Mouse (Mus musculus): ENCODE measurements at regions not wholly inside any gene's neighbourhood (a gene's known extent, or its start where the extent isn't known, plus 50 kb on each side); places are given as distances from the start of the nearest gene placed in this dataset.

DNA sequence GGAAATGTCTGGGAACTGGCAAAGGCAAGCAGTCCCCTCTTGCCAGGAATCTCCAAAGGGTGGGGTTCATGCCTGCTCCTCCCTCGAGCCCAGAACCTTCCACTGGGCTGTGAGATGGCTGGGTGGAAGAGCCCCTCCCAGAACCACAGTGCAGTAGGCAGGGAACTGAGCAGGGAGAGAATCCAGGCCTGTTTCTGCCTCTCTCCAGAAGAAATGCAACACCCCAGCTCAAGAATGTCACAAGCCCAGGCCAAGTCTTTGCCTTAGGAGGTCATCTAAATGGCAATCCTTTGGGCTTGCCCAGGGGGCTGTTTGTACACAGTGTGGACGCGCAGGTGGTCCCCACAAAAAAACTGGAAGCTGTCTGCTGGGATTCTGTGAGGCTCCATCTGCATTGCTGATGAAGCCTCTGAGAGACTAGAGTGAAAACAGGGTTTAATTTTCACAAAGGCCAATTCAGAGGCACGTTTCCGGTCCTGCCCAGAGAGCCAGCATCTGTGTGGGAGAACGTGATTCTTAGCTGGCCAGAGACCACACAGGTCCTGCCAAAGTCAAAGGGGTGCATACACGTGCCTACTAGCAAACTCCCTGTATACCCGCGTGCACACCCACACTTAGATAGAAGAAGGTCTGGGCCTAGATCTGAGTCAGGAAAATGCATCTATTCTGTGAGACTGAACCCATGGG lies 129.0 kb downstream of the Hmg20a start:
- DNase-seq (ENCODE audit: extremely low spot score in 1 of 2, low spot score in 1 of 2), result no peak

DNA sequence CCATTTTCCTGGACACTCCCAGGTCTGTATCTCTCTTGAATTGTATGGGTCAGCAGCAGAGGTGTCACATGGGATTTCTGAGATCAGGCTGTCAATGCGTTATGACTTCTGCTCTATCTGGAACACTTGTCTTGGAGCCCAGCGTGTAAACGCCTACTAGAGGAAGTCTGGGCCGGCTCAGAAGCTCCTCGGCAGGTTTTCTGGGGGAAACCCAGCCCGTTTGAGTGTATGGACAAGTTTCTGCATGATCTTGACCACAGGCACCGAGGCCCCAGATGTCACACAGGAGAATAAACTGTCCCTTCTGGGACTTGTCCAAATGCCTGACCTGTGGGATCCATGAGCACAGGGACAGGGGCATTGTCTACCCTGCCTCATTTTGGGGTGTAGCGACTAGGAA lies 131.4 kb downstream of the Hmg20a start:
- no peak for DNase-seq (ENCODE audit: extremely low spot score in 1 of 2, low spot score in 1 of 2)

DNA sequence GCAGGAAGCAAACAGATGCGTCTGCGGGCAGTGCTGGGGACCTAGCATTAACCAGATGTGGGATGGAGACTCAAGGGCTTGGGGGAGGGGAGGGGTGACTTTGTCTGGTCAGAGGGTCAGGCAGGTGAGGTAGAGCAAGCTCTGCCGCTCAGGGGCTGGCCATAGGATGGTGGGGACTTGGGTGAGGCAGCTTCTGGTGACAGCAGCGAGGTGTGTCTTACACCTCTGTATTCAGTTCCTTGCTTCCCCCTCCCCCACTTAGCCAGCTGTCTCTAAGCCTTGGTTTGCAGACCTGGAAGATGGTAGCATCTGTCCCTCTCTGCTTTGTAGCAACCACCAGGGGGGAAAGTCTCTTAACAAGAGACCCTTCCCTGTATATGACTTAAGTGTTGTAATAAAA lies 131.8 kb downstream of the Hmg20a start:
- no peak for DNase-seq (ENCODE audit: extremely low spot score in 1 of 2, low spot score in 1 of 2)

GRCm38 (mm10) chr9:56551376-56552186 lies 133.2 kb downstream of the Hmg20a start:
- no peak for DNase-seq (ENCODE audit: extremely low spot score in 1 of 2, low spot score in 1 of 2)

DNA sequence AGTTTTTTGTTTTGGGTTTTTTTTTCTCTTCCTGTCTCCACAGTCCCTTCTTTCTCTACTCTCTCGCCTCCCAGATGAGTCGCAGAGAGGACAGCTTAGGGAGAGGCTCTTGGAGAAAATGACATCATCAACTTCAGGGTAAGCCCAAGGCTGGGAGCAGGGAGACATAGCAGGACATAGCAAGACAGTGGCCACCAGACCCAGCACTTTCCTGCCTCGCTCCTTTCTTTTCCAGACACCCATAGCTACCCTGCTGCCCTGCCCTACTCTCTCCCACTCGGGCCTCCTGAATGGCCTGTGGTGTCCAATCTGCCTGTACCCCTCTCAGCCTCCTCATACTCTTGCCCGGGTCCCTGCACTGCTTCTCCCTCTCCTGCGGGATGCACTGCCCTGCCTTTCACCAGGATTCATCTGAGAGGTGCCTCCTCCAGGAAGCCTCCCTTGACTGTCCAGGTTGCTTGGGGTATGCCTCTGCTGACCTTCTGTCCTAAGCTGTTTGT lies 133.8 kb downstream of the Hmg20a start:
- DNase-seq (ENCODE audit: extremely low spot score in 1 of 2, low spot score in 1 of 2), result no peak

- DNase-seq (ENCODE audit: extremely low spot score in 1 of 2, low spot score in 1 of 2), result peak; percentile 62 to 77
These were observed 134.4 kb downstream of the Hmg20a start for GRCm38 (mm10) chr9:56552766-56553165.

DNA sequence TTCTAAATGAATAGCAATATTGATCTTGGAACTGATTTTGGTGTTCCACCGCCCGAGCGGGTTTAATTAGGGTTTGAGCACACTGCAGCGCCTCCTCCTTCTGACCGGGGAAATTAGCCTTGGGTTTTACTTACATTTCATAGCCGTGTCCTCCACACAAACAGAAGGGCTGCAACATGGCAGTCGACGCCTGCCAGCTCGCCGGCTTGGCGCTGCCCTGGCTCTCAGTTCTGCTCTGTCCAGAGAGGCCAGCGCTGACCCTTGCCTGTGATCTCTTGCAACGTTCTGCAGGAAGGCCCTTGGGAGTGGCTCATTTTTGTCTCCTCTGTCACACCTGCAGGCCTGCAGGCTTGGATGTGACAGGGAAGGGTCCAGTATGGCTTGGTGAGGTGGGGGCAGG lies 135.2 kb downstream of the Hmg20a start:
- DNase-seq (ENCODE audit: extremely low spot score in 1 of 2, low spot score in 1 of 2), result no peak

- no peak for DNase-seq (ENCODE audit: extremely low spot score in 1 of 2, low spot score in 1 of 2)
These were observed 135.7 kb downstream of the Hmg20a start for GRCm38 (mm10) chr9:56554096-56554495.

GRCm38 (mm10) chr9:56559618-56560144 lies 141.3 kb downstream of the Hmg20a start:
- DNase-seq (ENCODE audit: extremely low spot score in 1 of 2, low spot score in 1 of 2), result no peak

DNA sequence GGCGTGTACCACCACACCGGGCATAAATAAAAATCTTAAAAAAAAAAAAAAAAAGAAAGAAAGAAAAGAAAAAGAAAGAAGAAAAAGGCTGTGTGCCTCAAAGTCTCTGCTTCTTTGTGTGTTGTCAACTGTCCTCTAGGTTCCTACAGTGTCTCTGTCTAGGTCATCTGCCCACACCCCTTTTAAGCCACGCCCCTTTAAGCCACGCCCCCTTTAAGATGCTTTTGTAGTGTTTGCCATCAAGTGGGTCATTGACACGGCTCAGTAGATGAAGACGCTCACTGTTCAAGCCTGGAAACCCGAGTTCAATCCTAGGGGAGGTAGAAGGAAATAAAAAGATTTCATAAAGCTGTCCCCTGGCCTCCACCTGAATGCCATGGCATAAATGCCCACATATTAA lies 144.0 kb downstream of the Hmg20a start:
- no peak for DNase-seq (ENCODE audit: extremely low spot score in 1 of 2, low spot score in 1 of 2)

- no peak for DNase-seq (ENCODE audit: extremely low spot score in 1 of 2, low spot score in 1 of 2)
These were observed 145.8 kb downstream of the Hmg20a start for GRCm38 (mm10) chr9:56564048-56564737.
